Mouse (Mus musculus): ENCODE data around the gene Ceacam19. TPM values are rescaled to one million over a fixed set of nuclear protein-coding genes. Genes with fewer than 3 reads are reported as not detected.
A peak's percentile ranks its signal among the peaks of the same experiment; 100 is the strongest.

The Ceacam19 gene
- polyA plus RNA-seq, 1 experiment from 2014 or later: not detected

- Histone ChIP-seq H3K9me3 (ENCODE audit: control insufficient read depth, low read length) (no peaks in the 10 kb centered on the region), H3K9ac (ENCODE audit: low read length) (no peak overlapping the region), H3K4me3 (ENCODE audit: low read depth, low read length) (no peak overlapping the region), H3K27ac (ENCODE audit: low read depth, low read length) (no peak overlapping the region), H3K4me1 (ENCODE audit: control insufficient read depth, insufficient read depth, low read length) (no peaks in the 10 kb centered on the region), H3K36me3 (ENCODE audit: control insufficient read depth, insufficient read depth, low read length) (no peaks in the 10 kb centered on the region), H3K27me3 (ENCODE audit: control insufficient read depth, insufficient read depth, low read length) (no peaks in the 10 kb centered on the region), H3K4me2 (ENCODE audit: low read depth) (no peak overlapping the region)
- DNase-seq (ENCODE audit: low spot score) (no peak), ATAC-seq (ENCODE audit: insufficient read depth, low FRiP score, low TSS enrichment) (no peak)
- WGBS: 77% methylated on average over 2 of the region's 2 CpGs
Observed at GRCm38 (mm10) chr7:19926849-19927480, 39.2 kb upstream of the Ceacam19 start.

GRCm38 (mm10) chr7:19925376-19925775, 37.6 kb upstream of the Ceacam19 start:
- Histone ChIP-seq H3K36me3 (ENCODE audit: control insufficient read depth, insufficient read depth, low read length) (no peaks in the 10 kb centered on the region), H3K27ac (ENCODE audit: low read depth, low read length) (no peak overlapping the region), H3K27me3 (ENCODE audit: control insufficient read depth, insufficient read depth, low read length) (no peaks in the 10 kb centered on the region), H3K4me1 (ENCODE audit: control insufficient read depth, insufficient read depth, low read length) (no peaks in the 10 kb centered on the region), H3K4me3 (ENCODE audit: low read depth, low read length) (no peak overlapping the region), H3K4me2 (ENCODE audit: low read depth) (no peak overlapping the region), H3K9me3 (ENCODE audit: control insufficient read depth, low read length) (no peaks in the 10 kb centered on the region), H3K9ac (ENCODE audit: low read length) (no peak overlapping the region)
- ATAC-seq (ENCODE audit: insufficient read depth, low FRiP score, low TSS enrichment): no peak
- no peak for DNase-seq (ENCODE audit: low spot score)
- 85% methylated on average over 1 of the region's 1 CpGs for WGBS

GRCm38 (mm10) chr7:19923797-19924196, 36.0 kb upstream of the Ceacam19 start:
- Histone ChIP-seq H3K9ac (ENCODE audit: low read length) (no peak overlapping the region), H3K27ac (ENCODE audit: low read depth, low read length) (no peak overlapping the region), H3K4me2 (ENCODE audit: low read depth) (no peak overlapping the region), H3K4me3 (ENCODE audit: low read depth, low read length) (no peak overlapping the region), H3K9me3 (ENCODE audit: control insufficient read depth, low read length) (no peaks in the 10 kb centered on the region), H3K27me3 (ENCODE audit: control insufficient read depth, insufficient read depth, low read length) (no peaks in the 10 kb centered on the region), H3K36me3 (ENCODE audit: control insufficient read depth, insufficient read depth, low read length) (no peaks in the 10 kb centered on the region), H3K4me1 (ENCODE audit: control insufficient read depth, insufficient read depth, low read length) (no peaks in the 10 kb centered on the region)
- ATAC-seq (ENCODE audit: insufficient read depth, low FRiP score, low TSS enrichment) (no peak), DNase-seq (ENCODE audit: low spot score) (no peak)
- WGBS: 16% methylated on average over 11 of the region's 15 CpGs

- no peak overlapping the region for H3K4me3 ChIP-seq (ENCODE audit: low read depth, low read length)
- no peak overlapping the region for H3K27ac ChIP-seq (ENCODE audit: low read depth, low read length)
- DNase-seq (ENCODE audit: low spot score): no peak
- no peaks in the 10 kb centered on the region for H3K27me3 ChIP-seq (ENCODE audit: control insufficient read depth, insufficient read depth, low read length)
- H3K4me2 ChIP-seq (ENCODE audit: low read depth): no peak overlapping the region
- no peaks in the 10 kb centered on the region for H3K36me3 ChIP-seq (ENCODE audit: control insufficient read depth, insufficient read depth, low read length)
- H3K4me1 ChIP-seq (ENCODE audit: control insufficient read depth, insufficient read depth, low read length): no peaks in the 10 kb centered on the region
- H3K9me3 ChIP-seq (ENCODE audit: control insufficient read depth, low read length): no peaks in the 10 kb centered on the region
- ATAC-seq (ENCODE audit: insufficient read depth, low FRiP score, low TSS enrichment): no peak
- 53% methylated on average over 2 of the region's 2 CpGs for WGBS
- no peak overlapping the region for H3K9ac ChIP-seq (ENCODE audit: low read length)
Observed at GRCm38 (mm10) chr7:19923354-19923753, 35.6 kb upstream of the Ceacam19 start.

GRCm38 (mm10) chr7:19920506-19921261, 32.9 kb upstream of the Ceacam19 start, which contains the start of gene Pvr:
Gene Pvr, minus strand, starts transcription at chr7:19921160.
- peak; percentile 74 for DNase-seq (ENCODE audit: low spot score)
- Histone ChIP-seq H3K27me3 (ENCODE audit: control insufficient read depth, insufficient read depth, low read length) (no peaks in the 10 kb centered on the region), H3K9ac (ENCODE audit: low read length) (peak within 1 kb of the TSS; percentile 76), H3K27ac (ENCODE audit: low read depth, low read length) (0 out of 2 replicates have a peak within 1 kb of the TSS, but pooled peaks have one; percentile 8), H3K9me3 (ENCODE audit: control insufficient read depth, low read length) (no peaks in the 10 kb centered on the region), H3K4me2 (ENCODE audit: low read depth) (peak within 1 kb of the TSS; percentile 75), H3K36me3 (ENCODE audit: control insufficient read depth, insufficient read depth, low read length) (no peaks in the 10 kb centered on the region; the same call in 1 of the 2 replicates), H3K4me1 (ENCODE audit: control insufficient read depth, insufficient read depth, low read length) (no peaks in the 10 kb centered on the region), H3K4me3 (ENCODE audit: low read depth, low read length) (peak within 1 kb of the TSS; percentile 67)
- under 1% methylated on average over 60 of the region's 60 CpGs for WGBS
- ATAC-seq (ENCODE audit: insufficient read depth, low FRiP score, low TSS enrichment): peak; percentile 78

GRCm38 (mm10) chr7:19920166-19920505, 32.4 kb upstream of the Ceacam19 start:
- no peak overlapping the region for H3K27ac ChIP-seq (ENCODE audit: low read depth, low read length)
- no peaks in the 10 kb centered on the region; the same call in 1 of the 2 replicates for H3K36me3 ChIP-seq (ENCODE audit: control insufficient read depth, insufficient read depth, low read length)
- no peaks in the 10 kb centered on the region for H3K9me3 ChIP-seq (ENCODE audit: control insufficient read depth, low read length)
- ATAC-seq (ENCODE audit: insufficient read depth, low FRiP score, low TSS enrichment) (peak; percentile 58; the same call in 1 of the 2 replicates), DNase-seq (ENCODE audit: low spot score) (no peak)
- H3K4me2 ChIP-seq (ENCODE audit: low read depth): peak overlapping the region; percentile 75
- H3K27me3 ChIP-seq (ENCODE audit: control insufficient read depth, insufficient read depth, low read length): no peaks in the 10 kb centered on the region
- peak overlapping the region; percentile 67 for H3K4me3 ChIP-seq (ENCODE audit: low read depth, low read length)
- 0 out of 2 replicates have a peak overlapping the region, but pooled peaks have one; percentile 76 for H3K9ac ChIP-seq (ENCODE audit: low read length)
- 30% methylated on average over 4 of the region's 4 CpGs for WGBS
- H3K4me1 ChIP-seq (ENCODE audit: control insufficient read depth, insufficient read depth, low read length): no peaks in the 10 kb centered on the region

GRCm38 (mm10) chr7:19914558-19914957, 26.8 kb upstream of the Ceacam19 start:
- 92% methylated on average over 7 of the region's 7 CpGs for WGBS
- Histone ChIP-seq H3K4me1 (ENCODE audit: control insufficient read depth, insufficient read depth, low read length) (no peaks in the 10 kb centered on the region), H3K27ac (ENCODE audit: low read depth, low read length) (no peak overlapping the region), H3K4me2 (ENCODE audit: low read depth) (no peak overlapping the region), H3K9me3 (ENCODE audit: control insufficient read depth, low read length) (no peaks in the 10 kb centered on the region), H3K36me3 (ENCODE audit: control insufficient read depth, insufficient read depth, low read length) (no peaks in the 10 kb centered on the region; the same call in 1 of the 2 replicates), H3K9ac (ENCODE audit: low read length) (no peak overlapping the region), H3K4me3 (ENCODE audit: low read depth, low read length) (no peak overlapping the region), H3K27me3 (ENCODE audit: control insufficient read depth, insufficient read depth, low read length) (no peaks in the 10 kb centered on the region)
- ATAC-seq (ENCODE audit: insufficient read depth, low FRiP score, low TSS enrichment): no peak
- DNase-seq (ENCODE audit: low spot score): no peak

GRCm38 (mm10) chr7:19911695-19912524, 24.1 kb upstream of the Ceacam19 start:
- Histone ChIP-seq H3K36me3 (ENCODE audit: control insufficient read depth, insufficient read depth, low read length) (no peaks in the 10 kb centered on the region; the same call in 1 of the 2 replicates), H3K9ac (ENCODE audit: low read length) (no peak overlapping the region), H3K27me3 (ENCODE audit: control insufficient read depth, insufficient read depth, low read length) (no peaks in the 10 kb centered on the region), H3K4me1 (ENCODE audit: control insufficient read depth, insufficient read depth, low read length) (no peaks in the 10 kb centered on the region), H3K9me3 (ENCODE audit: control insufficient read depth, low read length) (no peaks in the 10 kb centered on the region; the same call in 1 of the 2 replicates), H3K4me2 (ENCODE audit: low read depth) (no peak overlapping the region), H3K4me3 (ENCODE audit: low read depth, low read length) (no peak overlapping the region), H3K27ac (ENCODE audit: low read depth, low read length) (no peak overlapping the region)
- DNase-seq (ENCODE audit: low spot score) (no peak), ATAC-seq (ENCODE audit: insufficient read depth, low FRiP score, low TSS enrichment) (no peak)
- WGBS: 87% methylated on average over 23 of the region's 23 CpGs
